Mouse (Mus musculus) hindbrain, embryonic 16.5 days (tissue): ENCODE measurements around the gene Pet100. TPM values are rescaled to one million over a fixed set of nuclear protein-coding genes. Genes with fewer than 3 reads are reported as not detected.

Experiments
- ATAC-seq: fragments of 200-750 bp; cut with Nextera tagmentation; 2 replicates; pipeline ENCODE4 v1.8.0; 2017; ENCODE audit warnings: moderate TSS enrichment, moderate library complexity
- H3K27ac ChIP-seq: fragments of 300-500 bp; sonication (generic); 2 replicates; pipeline ENCODE4 v1.5.1; 2014; ENCODE audit warnings: low read depth, mild to moderate bottlenecking, control low read depth, low read length, moderate library complexity
- H3K27me3 ChIP-seq: fragments of 300-500 bp; sonication (generic); replicated peaks from 2 replicates; pipeline ENCODE4 v1.6.1; 2014; ENCODE audit warnings: low read length; ENCODE audit not compliant: control insufficient read depth, insufficient read depth
- H3K36me3 ChIP-seq: fragments of 300-500 bp; sonication (generic); 2 replicates; pipeline ENCODE4 v1.6.1; 2014; ENCODE audit warnings: mild to moderate bottlenecking, low read length, moderate library complexity, mixed read lengths; ENCODE audit not compliant: control insufficient read depth, insufficient read depth
- H3K4me1 ChIP-seq: fragments of 300-500 bp; sonication (generic); 2 replicates; pipeline ENCODE4 v1.6.1; 2014; ENCODE audit warnings: low read depth, low read length; ENCODE audit not compliant: control insufficient read depth, insufficient read depth
- H3K4me2 ChIP-seq: fragments of 300-500 bp; sonication (generic); 2 replicates; pipeline ENCODE4 v1.6.1; 2014; ENCODE audit warnings: mild to moderate bottlenecking, low read length, control low read depth, moderate library complexity
- H3K4me3 ChIP-seq: fragments of 300-500 bp; sonication (generic); 2 replicates; pipeline ENCODE4 v1.5.1; 2014; ENCODE audit warnings: mild to moderate bottlenecking, low read length, control low read depth, moderate library complexity
- H3K9ac ChIP-seq: fragments of 300-500 bp; sonication (generic); 2 replicates; pipeline ENCODE4 v1.6.1; 2014; ENCODE audit warnings: low read depth, mild to moderate bottlenecking, control low read depth, low read length, moderate library complexity
- H3K9me3 ChIP-seq: fragments of 300-500 bp; sonication (generic); 2 replicates; pipeline ENCODE4 v1.6.1; 2014; ENCODE audit warnings: mild to moderate bottlenecking, low read length, moderate library complexity; ENCODE audit not compliant: control insufficient read depth
- WGBS: fragments of 180-500 bp; shearing (Covaris S2); extraction: QIAGEN DNeasy Blood & Tissue Kit; methylation state at CpG from one replicate; pipeline ENCODE4 v1.1.7; 2014; 5-methylcytosine and 5-hydroxymethylcytosine counted together
- polyA plus RNA-seq: library from polyadenylated mRNA; unstranded; fragments of >200 nt; fragmentation: Nextera tagmentation; extraction: Ambion mirVana; gene quantifications from 2 replicates; pipeline ENCODE4 v1.2.1, GENCODE M21; 2015

Pet100 gene
- polyA plus RNA-seq, 1 experiment from 2014 or later, result 73.2 TPM

GRCm38 (mm10) chr8:3664405-3664804 is 43.1 kb downstream of the Pet100 start:
- no peak overlapping the region for H3K27ac ChIP-seq
- H3K4me3 ChIP-seq, result no peak overlapping the region
- WGBS, result 76% methylated on average over 5 of the region's 5 CpGs
- H3K9me3 ChIP-seq, result no peaks in the 10 kb centered on the region
- H3K27me3 ChIP-seq, result no peaks in the 10 kb centered on the region
- no peak overlapping the region for H3K4me2 ChIP-seq
- ATAC-seq, result no peak
- H3K36me3 ChIP-seq, result no peaks in the 10 kb centered on the region
- H3K9ac ChIP-seq, result no peak overlapping the region
- H3K4me1 ChIP-seq, result no peaks in the 10 kb centered on the region

GRCm38 (mm10) chr8:3665507-3665906 is 44.2 kb downstream of the Pet100 start, which contains the start of gene Mcemp1:
Gene Mcemp1, plus strand, starts transcription at chr8:3665754.
- Histone ChIP-seq H3K9ac (no peak within 1 kb of the TSS), H3K36me3 (no peaks in the 10 kb centered on the region), H3K4me3 (no peak within 1 kb of the TSS), H3K27me3 (no peaks in the 10 kb centered on the region), H3K27ac (no peak within 1 kb of the TSS), H3K4me2 (no peak within 1 kb of the TSS), H3K9me3 (no peaks in the 10 kb centered on the region), H3K4me1 (no peaks in the 10 kb centered on the region)
- WGBS, result 79% methylated on average over 6 of the region's 6 CpGs
- ATAC-seq, result no peak

- no peaks in the 10 kb centered on the region for H3K36me3 ChIP-seq
- WGBS, result 87% methylated on average over 2 of the region's 2 CpGs
- H3K4me1 ChIP-seq, result no peaks in the 10 kb centered on the region; the same call in 1 of the 2 replicates
- H3K9ac ChIP-seq, result no peak overlapping the region
- H3K4me2 ChIP-seq, result no peak overlapping the region
- H3K27me3 ChIP-seq, result no peaks in the 10 kb centered on the region
- H3K4me3 ChIP-seq, result no peak overlapping the region
- ATAC-seq, result no peak
- no peak overlapping the region for H3K27ac ChIP-seq
- no peaks in the 10 kb centered on the region for H3K9me3 ChIP-seq
Measured at GRCm38 (mm10) chr8:3670388-3670787, 49.0 kb downstream of the Pet100 start.

GRCm38 (mm10) chr8:3671980-3672491 is 50.7 kb downstream of the Pet100 start, which contains the start of gene Fcor:
Gene Fcor, minus strand, starts transcription at chr8:3672362.
- Histone ChIP-seq H3K9me3 (no peaks in the 10 kb centered on the region), H3K4me3 (peak within 1 kb of the TSS; percentile 56), H3K4me2 (peak within 1 kb of the TSS; percentile 69), H3K27ac (peak within 1 kb of the TSS; percentile 81), H3K9ac (peak within 1 kb of the TSS; percentile 72), H3K27me3 (no peaks in the 10 kb centered on the region), H3K36me3 (no peaks in the 10 kb centered on the region), H3K4me1 (peaks cover 3% of the 10 kb centered on the region)
- ATAC-seq, result peak; percentile 90
- WGBS, result 0% methylated on average over 23 of the region's 23 CpGs

- Histone ChIP-seq H3K4me2 (no peak overlapping the region), H3K4me3 (no peak overlapping the region), H3K27me3 (no peaks in the 10 kb centered on the region), H3K9me3 (no peaks in the 10 kb centered on the region), H3K36me3 (peaks cover 10% of the 10 kb centered on the region), H3K4me1 (peaks cover 15% of the 10 kb centered on the region), H3K27ac (no peak overlapping the region), H3K9ac (no peak overlapping the region)
- ATAC-seq, result no peak
- WGBS, result 51% methylated on average over 3 of the region's 3 CpGs
Measured at GRCm38 (mm10) chr8:3674671-3675070, 53.3 kb downstream of the Pet100 start.

Other genes with a start within 250 kb of the Pet100 start
- gene Arhgef18, start 228.5 kb upstream of the Pet100 start, polyA plus RNA-seq, result 11.5 and 11.7 TPM in 2 replicates
- gene Pex11g, start 153.9 kb upstream of the Pet100 start, polyA plus RNA-seq, result 4.2 and 4.3 TPM in 2 replicates
- gene Tex45, start 150.7 kb upstream of the Pet100 start, polyA plus RNA-seq, result 0.39 and 0.60 TPM in 2 replicates
- gene Zfp358, start 128.4 kb upstream of the Pet100 start, polyA plus RNA-seq, result 55.3 and 65.3 TPM in 2 replicates
- gene Mcoln1, start 121.1 kb upstream of the Pet100 start, polyA plus RNA-seq, result 113 and 119 TPM in 2 replicates
- 43.1 and 52.0 TPM in 2 replicates for gene Pnpla6, start 106.2 kb upstream of the Pet100 start, polyA plus RNA-seq
- 0.36 and 0.39 TPM in 2 replicates for gene C330021F23Rik, start 53.6 kb upstream of the Pet100 start, polyA plus RNA-seq
- gene Camsap3, start 34.3 kb upstream of the Pet100 start, polyA plus RNA-seq, result 42.3 and 47.8 TPM in 2 replicates
- gene Xab2, start 232 bp upstream of the Pet100 start, polyA plus RNA-seq, result 46.7 and 51.4 TPM in 2 replicates
- 24.9 and 30.6 TPM in 2 replicates for gene Pcp2, start 4.0 kb downstream of the Pet100 start, polyA plus RNA-seq
- gene Stxbp2, start 9.4 kb downstream of the Pet100 start, polyA plus RNA-seq, result 39.3 and 42.5 TPM in 2 replicates
- gene Retn, start 34.2 kb downstream of the Pet100 start, polyA plus RNA-seq, result 0.34 and 0.67 TPM in 2 replicates
- 0.14 and 0.24 TPM in 2 replicates for gene Mcemp1, start 44.2 kb downstream of the Pet100 start, polyA plus RNA-seq
- gene Fcor, start 50.8 kb downstream of the Pet100 start, polyA plus RNA-seq, result 20.9 and 21.7 TPM in 2 replicates
- gene Trappc5, start 54.8 kb downstream of the Pet100 start, polyA plus RNA-seq, result 64.0 and 69.2 TPM in 2 replicates
- 0.41 and 0.45 TPM in 2 replicates for gene Fcer2a, start 72.6 kb downstream of the Pet100 start, polyA plus RNA-seq
- not detected in 2 replicates for gene Clec4g, start 99.1 kb downstream of the Pet100 start, polyA plus RNA-seq
- 0.34 TPM in 1 of 2 replicates, not detected in the other for gene Cd209a, start 127.4 kb downstream of the Pet100 start, polyA plus RNA-seq
- gene Cd209e, start 232.8 kb downstream of the Pet100 start, polyA plus RNA-seq, result not detected in 2 replicates